1 mouse cellular context compared by ENCODE assay signal in genomic region chr13:111685751-111686462, GRCm38 (mm10).
TF ChIP-seq lines count a peak whose summit lies in the region.

No protein-coding gene starts in this region.

TF ChIP-seq in MEL, 35 proteins besides CTCF, POLR2A, EP300 and RAD21 (continued from another document):
- TF ChIP-seq USF2 (IDR thresholded peaks at IDR 0.05; ENCODE audit: borderline replicate concordance in 1 of 2, insufficient read depth in 1 of 2, low read depth in 1 of 2, low read length in 2 of 2) (no peak), NELFE (IDR thresholded peaks at IDR 0.05; ENCODE audit: low read depth, low read length) (peak; percentile 52)
TF ChIP-seq in MEL: peak in this region for 5.
